Mouse (Mus musculus) heart, adult 8-10 months (tissue): Measurements from ENCODE around the gene Stpg3. TPM values are rescaled to one million over a fixed set of nuclear protein-coding genes. Genes with fewer than 3 reads are reported as not detected.

Source experiments
- DNase-seq: peaks from one replicate; pipeline ENCODE4 v3.0.0; 2022; ENCODE audit warnings: low spot score
- total RNA-seq, 4 experiments: library from RNA; stranded (reverse); gene quantifications; 2 replicates each; pipeline ENCODE4 v1.2.4; 2022

Stpg3 gene
- total RNA-seq, 4 experiments from 2014 or later: not detected

GRCm38 (mm10) chr2:25180478-25180903 lies 33.9 kb downstream of the Stpg3 start, which contains the start of gene Nrarp:
Nrarp (plus strand) TSS chr2:25180758.
- peak; percentile 93 for DNase-seq

- DNase-seq: no peak
These were observed 34.7 kb downstream of the Stpg3 start for GRCm38 (mm10) chr2:25179566-25180217.

GRCm38 (mm10) chr2:25178285-25178972 lies 36.0 kb downstream of the Stpg3 start:
- no peak for DNase-seq

- no peak for DNase-seq
These were observed 36.8 kb downstream of the Stpg3 start for GRCm38 (mm10) chr2:25177685-25178084.

GRCm38 (mm10) chr2:25177076-25177475 lies 37.4 kb downstream of the Stpg3 start:
- no peak for DNase-seq

GRCm38 (mm10) chr2:25176573-25176972 lies 37.9 kb downstream of the Stpg3 start:
- peak; percentile 72 for DNase-seq

- DNase-seq: no peak
These were observed 38.8 kb downstream of the Stpg3 start for GRCm38 (mm10) chr2:25175690-25176078.

GRCm38 (mm10) chr2:25174866-25175689 lies 39.4 kb downstream of the Stpg3 start:
- DNase-seq: no peak

- DNase-seq: no peak
These were observed 40.6 kb downstream of the Stpg3 start for GRCm38 (mm10) chr2:25173821-25174220.

GRCm38 (mm10) chr2:25172629-25173028 lies 41.8 kb downstream of the Stpg3 start:
- no peak for DNase-seq

GRCm38 (mm10) chr2:25171769-25172153 lies 42.7 kb downstream of the Stpg3 start:
- no peak for DNase-seq

GRCm38 (mm10) chr2:25171101-25171768 lies 43.2 kb downstream of the Stpg3 start:
- no peak for DNase-seq

- DNase-seq: no peak
These were observed 43.9 kb downstream of the Stpg3 start for GRCm38 (mm10) chr2:25170326-25171100.

GRCm38 (mm10) chr2:25169778-25170177 lies 44.7 kb downstream of the Stpg3 start:
- no peak for DNase-seq

- no peak for DNase-seq
These were observed 45.8 kb downstream of the Stpg3 start for GRCm38 (mm10) chr2:25168665-25168978.

- no peak for DNase-seq
These were observed 46.3 kb downstream of the Stpg3 start for GRCm38 (mm10) chr2:25167919-25168664.

GRCm38 (mm10) chr2:25167481-25167880 lies 47.0 kb downstream of the Stpg3 start:
- no peak for DNase-seq
